Mouse (Mus musculus) MEL (cell line): Measurements from ENCODE around the gene Gm5565.
"Not testable (repeated sequence)": the region's sequence is repeated elsewhere in the genome, so short reads cannot be mapped to it uniquely, and the experiment has no call there.

Source experiments
- CTCF ChIP-seq, 3 experiments: IDR thresholded peaks in 2 of 3; conservative IDR thresholded peaks in 1 of 3; 2 replicates each; pipeline ENCODE4 v1.5.1; 2011 to 2012; ENCODE audit warnings: low read length in 3 of 3, low read depth in 2 of 3, mild to moderate bottlenecking in 2 of 3, improper control_type of control experiment in 1 of 3, inconsistent platforms in 1 of 3, mixed read lengths in 1 of 3, moderate library complexity in 1 of 3; ENCODE audit not compliant: control insufficient read depth in 1 of 3, insufficient read depth in 1 of 3, poor library complexity in 1 of 3, severe bottlenecking in 1 of 3
- EP300 ChIP-seq, 2 experiments: IDR thresholded peaks; 2 replicates each; pipeline ENCODE4 v1.6.1; 2011; ENCODE audit warnings: improper control_type of control experiment in 2 of 2, low read length in 2 of 2, low read depth in 1 of 2, mild to moderate bottlenecking in 1 of 2
- ETS1 ChIP-seq: IDR thresholded peaks from 2 replicates; pipeline ENCODE4 v1.6.1; 2012; ENCODE audit warnings: low read depth, mild to moderate bottlenecking, inconsistent platforms, low read length, improper control_type of control experiment, moderate library complexity
- GATA1 ChIP-seq: IDR thresholded peaks from 2 replicates; pipeline ENCODE4 v1.6.1; 2011; ENCODE audit warnings: low read depth, low read length, improper control_type of control experiment
- HCFC1 ChIP-seq: IDR thresholded peaks from 2 replicates; pipeline ENCODE4 v1.6.1; 2012; ENCODE audit warnings: low read depth, mild to moderate bottlenecking, inconsistent platforms, low read length, improper control_type of control experiment, moderate library complexity
- KAT2A ChIP-seq: conservative IDR thresholded peaks from 2 replicates; pipeline ENCODE4 v1.6.1; 2012; ENCODE audit warnings: low read depth, low read length, improper control_type of control experiment, inconsistent platforms
- POLR2A ChIP-seq, 2 experiments: IDR thresholded peaks; 2 replicates each; pipeline ENCODE4 v1.6.1; 2011 to 2012; ENCODE audit warnings: low read length in 2 of 2, mild to moderate bottlenecking in 2 of 2, control low read depth in 1 of 2, improper control_type of control experiment in 1 of 2, low read depth in 1 of 2, moderate library complexity in 1 of 2; ENCODE audit not compliant: control insufficient read depth in 1 of 2, insufficient read depth in 1 of 2, poor library complexity in 1 of 2

DNA sequence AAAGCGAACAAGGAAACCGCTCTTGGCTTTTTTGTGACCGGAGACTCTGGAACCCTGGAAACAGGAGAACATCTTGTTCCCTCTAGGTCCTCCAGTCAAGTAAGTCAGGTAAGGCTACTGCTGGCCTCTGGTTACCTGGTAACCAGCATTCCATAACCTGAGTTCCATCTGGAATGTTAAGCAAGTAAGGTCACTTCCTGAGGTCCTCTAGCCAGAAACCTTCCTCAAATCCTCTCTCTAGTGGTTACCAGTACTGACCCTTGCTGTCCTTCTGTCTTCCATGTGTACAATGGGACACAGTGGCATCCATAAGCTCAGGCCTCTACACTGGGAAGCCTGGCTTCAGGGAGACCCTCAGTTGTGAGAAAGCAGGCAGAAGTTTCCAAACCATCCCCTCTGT, at the start of gene Gm5565:
- not testable (repeated sequence) for TF ChIP-seq POLR2A (IDR thresholded peaks at IDR 0.05; ENCODE audit: control insufficient read depth in 1 of 2, insufficient read depth in 1 of 2, low read depth in 1 of 2, low read length in 2 of 2, poor library complexity in 1 of 2); CTCF (IDR thresholded peaks at IDR 0.05 in 2 of 3, conservative IDR thresholded peaks at IDR 0.05 in 1 of 3; ENCODE audit: control insufficient read depth in 1 of 3, insufficient read depth in 1 of 3, low read depth in 2 of 3, low read length in 3 of 3, poor library complexity in 1 of 3, severe bottlenecking in 1 of 3); EP300 (IDR thresholded peaks at IDR 0.05; ENCODE audit: low read depth in 1 of 2, low read length in 2 of 2); HCFC1; GATA1; KAT2A; ETS1
